Mouse (Mus musculus) limb, embryonic 10.5 days (tissue): Measurements from ENCODE around the gene Rhox4a2. TPM values are rescaled to one million over a fixed set of nuclear protein-coding genes. Genes with fewer than 3 reads are reported as not detected.
"Not testable (repeated sequence)": the region's sequence is repeated elsewhere in the genome, so short reads cannot be mapped to it uniquely, and the experiment has no call there.

Experiments
- DNase-seq: peaks from one replicate; pipeline ENCODE4 v3.0.0-alpha.2; 2017; ENCODE audit warnings: low spot score
- H3K27ac ChIP-seq: fragments of 300-500 bp; sonication (generic); 2 replicates; pipeline ENCODE4 v1.5.1; 2016; ENCODE audit warnings: mild to moderate bottlenecking
- H3K27me3 ChIP-seq: fragments of 300-500 bp; sonication (generic); 2 replicates; pipeline ENCODE4 v1.6.1; 2016; ENCODE audit warnings: low read depth, mild to moderate bottlenecking; ENCODE audit not compliant: poor library complexity, severe bottlenecking
- H3K36me3 ChIP-seq: fragments of 300-500 bp; sonication (generic); 2 replicates; pipeline ENCODE4 v1.6.1; 2016; ENCODE audit warnings: mild to moderate bottlenecking, moderate library complexity
- H3K4me1 ChIP-seq: fragments of 300-500 bp; sonication (generic); 2 replicates; pipeline ENCODE4 v1.6.1; 2016
- H3K4me3 ChIP-seq: fragments of 300-500 bp; sonication (generic); 2 replicates; pipeline ENCODE4 v1.5.1; 2016; ENCODE audit warnings: mild to moderate bottlenecking, moderate library complexity
- H3K9me3 ChIP-seq: fragments of 300-500 bp; sonication (generic); replicated peaks from 2 replicates; pipeline ENCODE4 v1.6.1; 2016; ENCODE audit warnings: mild to moderate bottlenecking
- WGBS: fragments of 180-500 bp; shearing (Covaris S2); methylation state at CpG from one replicate; pipeline ENCODE4 v1.1.7; 2016; 5-methylcytosine and 5-hydroxymethylcytosine counted together
- polyA plus RNA-seq: library from polyadenylated mRNA; unstranded; fragments of >200 nt; fragmentation: Nextera tagmentation; extraction: Ambion mirVana; gene quantifications from 2 replicates; pipeline ENCODE4 v1.2.1, GENCODE M21; 2016

Rhox4a2 gene
- not detected in 2 replicates for polyA plus RNA-seq

- not testable (repeated sequence) for H3K9me3 ChIP-seq, DNase-seq, H3K27ac ChIP-seq, H3K4me1 ChIP-seq, H3K27me3 ChIP-seq, H3K4me3 ChIP-seq, H3K36me3 ChIP-seq
- WGBS: 95% methylated on average over 9 of the region's 16 CpGs
Observed at GRCm38 (mm10) chrX:37390548-37390947, at the start of gene Rhox4a2. TSS of gene Rhox4a2 (plus strand) at chrX:37390848.

DNA sequence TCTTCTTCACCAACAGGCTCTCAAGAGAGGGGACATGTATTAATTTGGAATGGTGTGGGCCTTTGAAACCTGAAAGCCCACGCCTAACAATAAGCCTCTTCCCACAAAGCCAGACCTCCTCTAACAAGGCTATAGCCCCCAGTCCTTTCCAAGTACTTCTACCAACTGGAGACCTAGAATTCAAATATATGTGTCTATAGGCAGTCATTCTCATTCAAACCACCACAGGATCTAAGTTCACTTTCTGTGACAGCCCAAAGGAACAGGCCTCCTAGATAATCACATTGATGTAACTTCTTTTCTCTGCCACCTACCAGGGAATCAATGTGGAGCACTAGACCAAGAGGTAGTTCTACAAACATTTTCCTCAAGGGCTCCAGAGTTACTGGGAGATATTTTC lies 10.9 kb upstream of the Rhox4a2 start, which contains the start of gene Rhox3a2:
TSS of gene Rhox3a2 (plus strand) at position 301 of the 400 bp plus-strand sequence.
- H3K27me3 ChIP-seq, H3K27ac ChIP-seq, H3K4me1 ChIP-seq, H3K9me3 ChIP-seq, DNase-seq, H3K36me3 ChIP-seq, H3K4me3 ChIP-seq: not testable (repeated sequence)
- no CpG with 5 or more reads among the region's 1 CpGs for WGBS

GRCm38 (mm10) chrX:37411767-37412166 lies 21.1 kb downstream of the Rhox4a2 start, which contains the start of gene Rhox2b:
TSS of gene Rhox2b (plus strand) at chrX:37412067.
- not testable (repeated sequence) for DNase-seq, H3K27me3 ChIP-seq, H3K36me3 ChIP-seq, H3K27ac ChIP-seq, H3K9me3 ChIP-seq, H3K4me3 ChIP-seq, H3K4me1 ChIP-seq
- no CpG with 5 or more reads among the region's 9 CpGs for WGBS

DNA sequence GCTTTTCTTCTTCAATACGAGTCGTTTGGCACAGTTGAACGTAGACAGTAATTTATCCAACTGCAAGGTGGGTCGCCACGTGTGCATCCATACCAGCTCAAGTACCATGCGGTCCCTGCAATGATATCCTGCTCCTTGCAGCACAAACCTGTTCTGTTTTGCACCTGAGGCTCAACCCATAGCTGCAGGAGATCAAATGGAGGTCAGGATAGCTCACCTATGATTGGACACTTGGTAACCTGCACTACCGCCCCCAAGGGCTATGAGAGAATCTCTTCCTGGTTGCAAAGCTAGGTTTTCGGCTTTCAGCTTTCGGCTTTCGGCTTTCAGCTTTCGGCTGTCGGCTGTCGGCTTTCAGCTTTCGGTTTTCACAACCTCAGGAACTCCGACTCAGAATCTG lies 41.5 kb downstream of the Rhox4a2 start, which contains the start of gene Rhox4b:
TSS of gene Rhox4b (plus strand) at position 301 of the 400 bp plus-strand sequence.
- not testable (repeated sequence) for H3K4me1 ChIP-seq, H3K9me3 ChIP-seq, H3K27me3 ChIP-seq, DNase-seq, H3K36me3 ChIP-seq, H3K4me3 ChIP-seq, H3K27ac ChIP-seq
- 92% methylated on average over 14 of the region's 15 CpGs for WGBS

Other genes starting within 250 kb of the Rhox4a2 start
- not detected in 2 replicates for gene Akap14, start 222.0 kb upstream of the Rhox4a2 start, polyA plus RNA-seq
- 329 and 348 TPM in 2 replicates for gene Ndufa1, start 199.7 kb upstream of the Rhox4a2 start, polyA plus RNA-seq
- gene Rnf113a1, start 199.6 kb upstream of the Rhox4a2 start, polyA plus RNA-seq: 9.4 and 11.4 TPM in 2 replicates
- gene Gm9, start 179.8 kb upstream of the Rhox4a2 start, polyA plus RNA-seq: not detected in 2 replicates
- gene Rhox1, start 168.6 kb upstream of the Rhox4a2 start, polyA plus RNA-seq: not detected in 2 replicates
- gene Rhox2a, start 145.9 kb upstream of the Rhox4a2 start, polyA plus RNA-seq: not detected in 2 replicates
- gene Rhox3a, start 140.9 kb upstream of the Rhox4a2 start, polyA plus RNA-seq: not detected in 2 replicates
- gene Rhox4a, start 125.5 kb upstream of the Rhox4a2 start, polyA plus RNA-seq: not detected in 2 replicates
- gene Rhox3a2, start 10.8 kb upstream of the Rhox4a2 start, polyA plus RNA-seq: not detected in 2 replicates
- gene Rhox2b, start 21.2 kb downstream of the Rhox4a2 start, polyA plus RNA-seq: not detected in 2 replicates
- not detected in 2 replicates for gene Rhox4b, start 41.6 kb downstream of the Rhox4a2 start, polyA plus RNA-seq
- not detected in 2 replicates for gene Rhox2c, start 62.8 kb downstream of the Rhox4a2 start, polyA plus RNA-seq
- gene Rhox3c, start 67.7 kb downstream of the Rhox4a2 start, polyA plus RNA-seq: not detected in 2 replicates
- gene Rhox4c, start 89.5 kb downstream of the Rhox4a2 start, polyA plus RNA-seq: not detected in 2 replicates
- gene Rhox2d, start 102.6 kb downstream of the Rhox4a2 start, polyA plus RNA-seq: not detected in 2 replicates
- gene Rhox4d, start 123.5 kb downstream of the Rhox4a2 start, polyA plus RNA-seq: not detected in 2 replicates
- not detected in 2 replicates for gene Rhox2e, start 139.6 kb downstream of the Rhox4a2 start, polyA plus RNA-seq
- not detected in 2 replicates for gene Rhox3e, start 151.2 kb downstream of the Rhox4a2 start, polyA plus RNA-seq
- gene Rhox4e, start 166.6 kb downstream of the Rhox4a2 start, polyA plus RNA-seq: not detected in 2 replicates
- gene Rhox2f, start 180.6 kb downstream of the Rhox4a2 start, polyA plus RNA-seq: not detected in 2 replicates
- gene Rhox3f, start 190.1 kb downstream of the Rhox4a2 start, polyA plus RNA-seq: not detected in 2 replicates
- not detected in 2 replicates for gene Rhox4f, start 216.9 kb downstream of the Rhox4a2 start, polyA plus RNA-seq
- not detected in 2 replicates for gene Rhox3g, start 237.8 kb downstream of the Rhox4a2 start, polyA plus RNA-seq